Mouse (Mus musculus) layer of hippocampus, adult 11-12 months (tissue): ENCODE measurements around the gene Adap1.

Experiments used
- DNase-seq: peaks from one replicate; pipeline ENCODE4 v3.0.0; 2022; ENCODE audit warnings: low spot score

The Adap1 gene

DNA sequence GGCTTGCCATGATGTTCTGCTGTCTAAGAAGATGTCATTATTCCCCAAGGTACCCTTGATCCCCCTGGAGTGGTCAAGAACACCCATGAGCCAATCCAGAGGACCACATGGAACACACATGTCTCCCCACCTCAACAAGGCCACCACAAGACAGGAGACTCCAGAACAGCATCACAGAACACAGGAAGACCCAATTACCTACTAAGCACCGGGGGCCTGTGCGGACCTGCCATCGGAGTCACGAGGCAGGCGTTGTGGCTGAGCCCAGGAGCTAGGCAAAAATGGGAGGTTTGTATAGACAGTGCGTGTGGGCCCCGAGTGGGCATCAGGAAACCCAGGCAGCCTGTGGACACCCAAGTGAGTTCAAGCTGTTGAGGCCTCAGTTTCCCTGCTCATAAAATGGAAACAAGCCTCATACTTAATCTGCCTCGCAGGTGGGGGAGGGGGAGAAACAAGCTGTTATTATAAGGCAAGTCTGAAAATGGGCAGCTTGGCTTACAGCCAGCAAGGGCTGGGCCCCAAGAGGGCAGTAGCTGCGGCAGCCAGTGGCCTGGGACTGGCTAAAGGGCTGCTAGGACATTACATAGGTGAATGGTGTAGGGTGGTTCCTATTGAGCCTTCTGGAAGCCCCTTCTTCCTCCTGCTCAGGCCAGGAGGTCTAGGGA is 2.0 kb downstream of the Adap1 start:
- peak; percentile 67 for DNase-seq

DNA sequence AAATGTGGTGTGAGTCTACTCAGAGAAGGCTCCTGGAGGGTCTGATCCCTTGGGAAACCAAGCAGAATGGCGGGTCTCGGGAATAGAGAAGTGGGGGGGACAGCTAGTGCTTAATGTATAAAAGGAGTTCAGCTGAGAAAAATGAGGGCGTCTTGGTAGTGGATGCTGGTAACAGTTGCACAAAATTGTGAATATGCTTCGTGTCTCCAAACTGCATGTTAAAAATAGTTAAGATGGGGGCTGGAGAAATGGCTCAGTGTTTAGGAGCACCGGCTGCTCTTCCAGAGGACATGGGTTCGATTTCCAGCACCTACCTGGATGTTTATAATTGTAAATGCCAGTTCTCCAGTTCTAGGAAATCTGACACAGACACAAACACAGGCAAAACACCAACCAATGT is 4.1 kb downstream of the Adap1 start:
- DNase-seq, result no peak

DNA sequence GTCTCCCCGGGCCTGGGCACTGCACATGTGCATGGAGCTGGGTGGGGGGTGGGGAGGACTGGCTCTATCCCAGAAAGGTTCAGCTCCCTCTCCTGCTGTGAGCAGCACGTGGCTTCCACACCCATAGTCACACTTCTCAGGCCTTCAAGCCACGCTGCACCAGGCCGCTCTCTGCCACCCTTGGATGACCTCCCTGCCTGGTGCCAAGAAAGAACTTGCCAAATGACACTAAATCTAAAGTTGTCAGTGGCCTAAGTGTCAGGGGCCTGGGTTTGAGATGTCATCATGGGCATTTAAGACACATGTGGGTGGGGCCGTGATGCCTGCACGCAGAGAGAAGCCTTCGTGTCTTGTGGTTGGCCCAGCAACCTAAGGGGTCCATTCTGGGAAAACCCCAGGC is 5.0 kb downstream of the Adap1 start:
- no peak for DNase-seq

DNA sequence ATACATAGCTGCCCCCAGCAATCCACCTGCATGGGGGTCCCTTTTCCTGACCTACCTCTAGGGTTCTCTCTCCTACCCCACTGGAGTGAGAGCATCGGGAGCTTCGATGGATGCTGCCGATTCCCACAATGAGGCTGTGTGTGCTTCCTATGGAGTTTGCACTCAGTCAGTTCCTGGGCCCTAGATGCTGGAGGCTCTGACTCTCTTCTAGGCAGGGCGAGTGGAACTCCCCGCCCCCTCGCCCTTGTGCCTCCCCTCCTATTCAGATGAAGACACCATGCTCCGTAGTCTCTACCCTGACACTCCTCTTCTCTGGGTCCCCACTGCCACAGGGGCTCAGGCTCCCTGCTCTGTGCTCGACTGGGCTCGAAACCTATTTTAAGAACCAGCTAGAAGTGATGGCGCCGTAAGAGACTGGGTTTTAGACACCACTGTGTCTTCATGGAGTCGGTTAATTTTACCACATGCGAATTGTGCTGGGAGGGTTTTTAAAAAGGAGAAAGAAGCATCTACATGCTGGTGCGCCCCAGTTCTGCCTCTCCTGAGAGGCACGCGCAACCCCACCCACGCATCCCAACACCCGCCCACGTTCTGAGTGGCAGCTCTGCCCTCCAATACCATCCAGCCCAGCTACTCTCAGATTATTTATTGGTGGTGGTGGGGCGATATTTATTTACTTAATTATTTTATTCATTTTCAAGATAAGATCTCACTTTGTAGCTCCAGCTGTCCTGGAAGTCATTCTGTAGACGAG is 7.5 kb downstream of the Adap1 start:
- DNase-seq, result peak; percentile 68

DNA sequence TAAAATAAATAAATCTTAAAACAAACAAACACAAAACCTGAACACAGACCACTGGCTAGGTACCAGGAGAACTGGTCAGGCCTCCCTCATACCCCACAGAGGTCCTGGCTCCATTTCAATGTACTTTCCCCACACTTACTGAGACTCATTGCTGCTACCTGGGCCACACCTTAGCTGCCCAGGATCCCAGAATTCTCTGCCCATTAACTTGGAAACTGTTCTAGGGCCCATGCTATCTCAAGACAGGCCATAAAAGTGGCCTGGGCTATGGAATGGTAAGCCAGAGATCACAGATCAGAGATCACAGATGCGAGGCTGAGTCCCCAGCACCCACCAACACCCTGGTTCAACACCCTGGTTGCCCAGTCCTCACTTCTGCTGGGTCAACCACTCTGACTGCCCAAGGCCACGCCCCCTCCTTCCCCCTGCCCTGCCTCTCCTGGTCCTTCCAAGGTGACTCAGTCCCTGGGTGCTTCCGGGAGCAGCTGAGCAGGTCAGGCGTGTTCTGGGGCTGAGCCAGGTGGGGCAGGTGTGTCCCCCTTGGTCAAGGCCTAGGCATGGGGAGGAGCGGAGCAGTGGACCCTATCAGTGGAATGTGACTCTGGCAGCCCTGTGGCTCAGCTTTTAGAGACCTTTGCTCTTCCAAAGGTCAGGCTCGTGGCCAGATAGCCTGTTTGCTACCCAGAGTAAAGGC is 8.3 kb downstream of the Adap1 start:
- no peak for DNase-seq

DNA sequence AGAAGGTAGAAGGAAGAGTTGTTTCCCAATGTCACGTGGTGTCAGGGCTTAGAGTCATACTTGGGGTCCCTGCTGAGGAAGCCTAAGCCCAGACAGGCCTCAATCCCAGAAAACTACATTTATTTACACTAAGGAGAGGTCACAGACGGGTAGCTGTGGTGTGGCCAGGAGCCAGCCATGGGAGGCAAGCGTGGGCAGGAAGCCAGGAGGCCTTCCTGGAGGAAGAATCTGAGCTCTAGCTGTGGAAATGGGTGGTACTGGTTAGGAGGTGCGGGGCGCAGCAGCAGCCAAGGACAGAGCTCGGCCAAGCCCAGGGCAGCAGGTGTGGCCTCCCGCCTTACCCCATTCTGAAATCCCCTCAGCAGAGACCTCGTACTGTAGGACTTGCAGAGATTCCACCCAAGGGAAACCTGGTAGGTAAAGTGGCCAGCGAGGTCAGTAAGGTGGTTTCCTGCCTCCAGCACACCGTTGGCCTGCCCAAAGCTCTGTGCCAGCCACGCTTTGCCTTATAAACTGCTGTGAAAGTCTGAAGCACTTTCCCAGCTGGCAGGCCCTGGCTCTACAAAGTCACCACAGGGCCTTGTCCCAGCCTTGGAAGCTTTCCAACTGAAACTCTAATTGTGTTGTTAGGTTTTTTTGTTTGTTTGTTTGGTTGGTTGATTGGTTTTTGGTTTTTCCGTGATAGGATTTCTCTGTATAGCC is 10.3 kb downstream of the Adap1 start:
- DNase-seq, result no peak

DNA sequence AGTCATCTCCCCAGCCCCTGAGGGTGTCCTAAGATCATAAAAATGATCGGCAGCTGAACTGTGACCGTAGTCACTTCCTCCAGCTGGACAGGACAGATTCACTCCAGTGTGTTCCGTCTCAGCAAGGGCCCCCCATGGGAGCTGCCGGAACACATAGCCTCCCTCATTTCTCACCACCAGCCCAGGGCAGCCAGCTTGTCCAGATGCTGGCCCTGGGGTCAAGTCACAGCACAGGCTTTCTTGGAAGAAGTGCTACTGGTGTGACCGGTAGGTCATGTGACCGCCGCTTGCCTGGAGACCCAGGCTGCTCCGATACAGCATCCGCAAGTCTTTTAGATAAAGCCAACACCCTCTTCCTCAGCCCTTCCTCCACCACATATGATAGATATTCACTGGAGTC is 11.9 kb downstream of the Adap1 start:
- no peak for DNase-seq

DNA sequence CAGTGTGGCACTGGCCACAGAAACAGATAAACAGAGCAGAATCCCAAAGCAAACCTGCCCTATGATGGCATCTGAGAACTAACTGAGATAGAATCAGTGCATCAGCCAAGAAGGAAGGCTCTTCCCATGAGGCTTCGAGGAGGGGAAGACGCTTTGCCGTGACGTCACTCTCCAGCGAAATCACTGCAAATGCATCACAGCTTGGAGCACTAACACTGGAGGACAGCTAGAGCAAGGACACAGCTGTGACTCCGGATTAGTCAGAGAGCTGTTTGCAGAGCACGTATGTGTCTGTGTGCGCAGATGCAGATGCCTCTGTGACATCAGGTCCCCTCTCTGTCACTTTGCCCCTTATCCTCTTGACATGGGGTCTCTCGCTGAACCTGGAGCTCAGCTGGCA is 13.6 kb downstream of the Adap1 start:
- no peak for DNase-seq

DNA sequence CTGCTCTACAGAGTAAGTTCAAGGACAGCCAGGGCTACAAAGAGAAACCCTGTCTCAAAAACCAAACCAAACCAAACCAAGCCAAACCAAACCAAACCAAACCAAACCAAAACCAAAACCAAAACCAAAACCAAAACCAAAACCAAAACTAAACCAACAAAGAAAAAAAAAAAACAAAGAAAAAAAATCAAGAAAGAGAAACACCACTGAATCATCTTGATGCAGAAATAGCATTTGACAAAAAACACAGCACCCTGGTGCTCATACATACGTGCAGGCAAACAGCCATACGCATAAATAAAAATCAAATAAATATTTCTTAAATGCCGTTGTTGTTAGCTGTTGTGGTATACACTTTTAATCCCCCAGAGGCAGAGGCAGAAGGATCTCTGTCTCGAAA is 14.9 kb downstream of the Adap1 start:
- no peak for DNase-seq

DNA sequence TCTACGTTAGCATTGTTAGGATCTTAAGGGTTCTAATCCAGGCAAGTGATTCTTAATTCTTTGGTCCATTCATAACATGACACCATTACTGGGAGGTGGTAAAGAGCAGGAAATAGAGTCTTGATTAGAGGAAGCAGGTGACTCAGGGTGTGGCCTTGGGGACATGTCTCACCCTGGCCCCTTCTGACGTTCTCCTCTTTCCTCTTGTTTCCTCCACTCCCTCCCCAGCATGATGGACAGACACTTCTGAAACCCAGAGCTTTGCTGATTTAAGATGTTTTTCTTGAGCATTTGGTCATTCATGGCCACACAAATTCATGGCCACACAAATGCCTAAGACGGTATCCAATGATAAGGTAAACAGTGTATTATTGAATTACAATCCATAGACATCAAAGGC is 15.5 kb downstream of the Adap1 start:
- DNase-seq, result no peak

DNA sequence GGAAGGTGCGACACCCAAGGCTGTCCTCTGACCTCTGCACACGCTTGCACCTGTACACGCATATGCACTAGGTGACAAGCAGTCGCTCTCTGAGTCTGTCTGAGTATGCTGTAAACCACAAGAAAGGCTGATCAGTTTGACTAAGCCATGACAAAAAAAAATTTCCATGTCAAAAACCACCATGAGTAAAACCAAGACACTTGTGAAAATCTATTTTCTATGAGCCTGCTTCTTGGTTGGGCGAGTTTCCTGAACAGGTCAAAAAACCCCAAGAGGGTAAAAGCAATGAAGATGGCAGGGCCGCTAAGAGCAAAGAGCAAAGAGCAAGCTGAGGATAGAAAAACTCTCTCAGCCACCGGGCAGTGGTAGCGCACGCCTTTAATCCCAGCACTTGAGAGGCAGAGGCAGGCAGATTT is 21.8 kb downstream of the Adap1 start:
- no peak for DNase-seq

DNA sequence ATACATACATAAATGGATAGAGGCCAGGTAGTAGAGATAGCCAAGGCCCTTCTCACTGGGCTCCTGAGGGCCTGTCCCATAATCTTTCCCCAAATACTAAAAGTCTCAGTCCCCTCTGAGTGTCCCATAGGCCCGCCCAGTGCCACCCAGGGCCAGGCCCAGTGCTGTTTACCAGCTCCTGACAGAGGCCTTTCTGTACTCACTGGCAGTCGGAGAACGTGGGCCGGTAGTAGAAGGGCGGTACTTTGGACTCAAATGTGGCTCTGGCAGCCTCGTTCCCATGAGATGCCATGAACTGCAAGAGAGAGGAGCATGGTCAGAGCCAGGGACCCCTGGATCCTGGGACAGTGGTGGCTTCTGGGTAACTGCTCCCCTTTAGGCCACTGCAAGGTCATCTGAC is 23.3 kb downstream of the Adap1 start:
- peak; percentile 68 for DNase-seq

DNA sequence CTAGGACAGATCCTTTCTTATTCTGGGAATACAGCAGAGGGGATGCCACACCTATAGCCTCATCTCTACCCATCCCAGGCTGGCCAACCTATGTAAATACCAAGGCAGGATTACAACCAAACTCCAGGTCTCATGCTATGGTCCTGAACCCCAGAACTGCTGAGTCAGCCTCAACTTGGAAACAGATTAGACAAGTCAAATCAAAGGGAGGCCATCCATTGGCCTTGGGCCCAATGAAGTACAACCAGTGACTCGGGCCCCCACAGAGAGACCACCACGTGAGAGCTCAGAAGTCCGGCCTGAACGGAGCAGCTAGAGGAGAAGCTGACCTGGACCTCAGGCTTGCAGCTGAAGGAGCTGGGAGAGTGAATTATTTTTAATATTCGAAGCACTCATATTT is 27.7 kb downstream of the Adap1 start:
- DNase-seq, result no peak

DNA sequence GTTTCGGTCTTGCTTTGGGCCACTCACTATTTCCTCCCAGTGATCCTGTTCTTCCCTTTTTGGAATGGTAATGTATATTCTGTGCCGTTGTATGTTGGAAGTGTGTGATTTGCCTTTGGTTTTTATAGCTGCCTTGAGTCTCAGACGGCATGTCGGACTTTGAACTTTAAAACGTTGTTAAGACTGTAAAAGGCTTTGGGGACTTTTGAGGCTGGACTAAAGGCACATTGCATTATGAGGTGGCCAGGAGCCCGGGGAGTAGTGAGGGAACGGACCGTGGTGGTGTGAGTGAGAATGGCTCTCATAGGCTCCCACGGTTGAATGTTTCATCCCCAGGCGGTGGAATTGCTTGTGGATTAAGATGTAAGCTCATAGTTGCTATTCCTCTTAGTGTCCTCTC is 28.3 kb downstream of the Adap1 start:
- no peak for DNase-seq

DNA sequence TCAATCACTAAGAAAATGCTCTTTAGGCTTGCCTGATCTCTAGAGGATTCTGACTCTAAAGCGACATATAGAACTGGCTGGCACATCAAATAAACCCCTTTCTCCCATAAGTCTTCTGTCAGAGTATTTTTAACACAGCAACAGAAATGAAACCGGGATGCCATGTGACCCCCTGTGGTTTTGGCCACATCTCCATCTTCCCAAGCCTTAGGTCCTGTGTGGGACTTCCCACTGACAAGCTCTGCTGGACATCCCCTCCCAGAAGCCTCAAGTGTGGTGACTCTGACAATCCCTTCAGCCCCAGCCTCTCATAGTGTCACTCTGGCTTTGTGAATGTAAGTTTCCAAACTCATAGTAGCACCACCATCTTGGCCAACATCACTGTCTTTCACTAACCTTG is 31.3 kb downstream of the Adap1 start:
- DNase-seq, result no peak

DNA sequence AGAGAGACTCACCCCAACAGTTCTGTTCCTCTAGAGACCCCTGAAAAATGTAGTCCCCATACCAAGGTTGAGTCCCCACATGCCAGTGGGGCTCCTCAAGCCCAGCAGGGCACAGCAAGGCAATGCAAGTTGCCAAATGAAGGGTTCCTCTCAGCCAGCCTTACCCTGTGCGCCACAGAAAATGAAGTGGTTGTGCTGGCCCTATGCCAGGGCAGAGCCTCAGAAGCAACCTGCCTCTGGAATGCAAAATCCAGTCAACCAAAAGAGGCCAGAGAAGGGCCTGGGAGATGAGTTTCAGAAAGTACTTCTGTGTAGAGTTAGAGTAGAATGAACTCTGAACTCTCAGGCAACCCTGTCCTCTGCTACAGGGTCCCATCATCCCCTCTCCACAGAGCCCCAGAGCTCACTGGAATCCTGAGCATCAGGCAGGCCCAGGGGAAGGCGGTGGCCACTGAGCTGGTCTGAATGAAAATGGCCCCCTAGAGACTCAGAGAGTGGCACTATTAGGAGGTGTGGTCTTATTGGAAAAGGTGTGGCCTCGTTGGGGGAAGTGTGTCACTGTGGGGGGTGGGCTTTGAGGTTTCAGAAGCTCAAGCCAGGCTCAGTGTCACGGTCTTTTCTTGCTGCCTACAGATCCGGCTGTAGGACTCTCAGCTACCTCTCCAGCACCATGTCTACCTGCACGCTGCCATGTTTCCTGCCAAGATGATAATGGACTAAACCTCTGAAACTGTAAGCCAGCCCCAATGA is 33.4 kb downstream of the Adap1 start:
- DNase-seq, result no peak

DNA sequence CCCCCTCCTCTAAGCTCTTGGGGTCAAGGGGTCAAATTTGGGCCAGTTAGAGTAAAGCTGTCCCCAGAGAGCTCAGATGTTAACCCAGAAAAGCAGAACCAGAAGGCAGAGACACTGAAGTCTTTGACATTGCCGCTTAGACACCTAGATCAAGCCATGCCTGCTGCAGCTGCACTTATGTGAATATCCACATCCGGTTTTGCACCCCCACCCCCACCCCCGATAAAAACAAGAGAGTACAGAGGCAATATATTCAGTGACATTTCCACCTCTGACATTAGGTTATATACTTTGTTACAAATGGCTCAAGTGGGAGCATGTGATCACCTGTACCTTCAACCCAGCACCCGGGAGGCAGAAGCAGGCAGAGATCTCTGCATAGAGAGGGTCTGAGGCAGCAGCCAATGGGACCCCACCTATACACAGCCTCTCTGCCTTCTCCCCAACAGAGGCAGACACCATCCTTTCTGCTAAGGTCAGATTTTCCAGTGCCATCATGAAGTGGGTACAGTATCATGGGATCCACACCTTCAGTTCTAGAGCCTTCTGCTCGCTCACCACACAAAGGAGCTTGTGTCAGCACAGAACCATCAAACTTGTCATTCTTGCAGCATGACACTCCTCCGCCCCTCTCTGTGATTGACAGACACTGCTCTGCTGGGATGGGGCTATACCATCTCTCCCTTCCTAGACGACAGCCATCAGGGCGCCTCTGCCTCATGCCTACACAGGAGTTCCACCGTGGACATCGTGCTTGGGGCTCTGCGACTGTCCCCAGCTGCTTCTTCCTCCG is 34.8 kb downstream of the Adap1 start:
- DNase-seq, result no peak

DNA sequence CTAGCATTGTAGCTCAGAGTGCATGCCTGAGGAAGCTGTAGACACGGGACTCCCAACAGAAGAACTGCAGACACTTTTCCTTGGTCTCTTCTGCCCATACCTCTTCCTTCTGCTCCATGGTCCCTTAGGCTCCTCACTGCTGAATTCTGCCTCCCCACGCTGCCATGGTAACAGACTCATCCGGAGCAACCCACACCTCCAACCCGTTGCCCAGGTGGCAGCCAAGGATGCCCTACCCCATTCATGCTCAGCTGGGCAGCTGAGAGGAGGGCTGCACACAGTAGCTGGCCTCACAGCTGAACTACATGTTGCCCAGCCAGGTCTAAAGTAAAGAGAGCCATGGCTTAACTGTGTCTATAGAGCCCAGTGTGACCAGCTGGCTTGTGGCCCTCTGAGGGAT is 36.8 kb downstream of the Adap1 start:
- peak; percentile 6 for DNase-seq

DNA sequence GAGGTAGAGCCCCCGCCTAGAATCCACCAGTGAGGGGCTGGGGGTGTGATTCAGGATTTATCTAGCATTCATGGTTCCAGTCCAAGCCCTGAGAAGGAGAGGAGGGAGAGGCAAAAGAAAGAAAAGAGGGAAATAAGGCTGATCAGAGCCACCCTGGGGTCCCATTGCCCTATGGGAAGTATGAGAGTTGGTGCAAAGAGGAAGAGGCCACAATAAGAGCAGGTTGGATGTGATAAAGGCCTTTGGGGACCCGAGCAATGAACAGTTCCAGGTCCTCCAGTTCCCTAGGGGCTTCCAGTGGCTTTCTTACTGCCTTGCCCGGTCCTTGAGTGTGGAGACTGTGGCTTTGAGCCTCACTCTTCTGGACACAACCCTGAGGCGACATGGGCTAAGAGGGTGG is 37.6 kb downstream of the Adap1 start:
- no peak for DNase-seq

DNA sequence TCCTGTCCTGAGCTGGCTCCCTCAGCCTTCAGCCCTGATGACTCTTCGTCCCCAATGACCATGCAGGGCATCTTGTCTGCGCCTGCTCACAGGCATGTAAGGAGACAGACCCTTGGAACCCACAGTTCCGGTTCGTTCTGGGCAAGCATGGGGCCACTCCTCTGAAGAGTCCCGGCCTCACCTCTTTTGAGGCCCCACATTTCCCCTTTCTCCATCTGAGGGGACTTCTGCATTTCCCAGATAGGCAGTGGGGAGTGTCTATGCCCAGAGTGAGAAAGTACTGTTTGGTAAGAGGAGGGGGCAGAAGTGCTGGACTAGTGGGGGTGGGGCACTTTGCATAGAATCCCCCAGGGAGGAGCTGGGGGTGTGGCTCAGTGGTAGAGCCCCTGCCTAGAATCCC is 38.3 kb downstream of the Adap1 start:
- no peak for DNase-seq
